Mouse (Mus musculus) CH12.LX (cell line): ENCODE measurements around the gene Tmem11.

ENCODE experiments used
- CTCF ChIP-seq, 2 experiments: IDR thresholded peaks in 1 of 2; conservative IDR thresholded peaks in 1 of 2; 2 replicates each; pipeline ENCODE4 v1.5.1; 2011 to 2012; ENCODE audit warnings: low read depth in 2 of 2, low read length in 2 of 2, improper control_type of control experiment in 1 of 2, inconsistent platforms in 1 of 2, mild to moderate bottlenecking in 1 of 2, moderate library complexity in 1 of 2
- EP300 ChIP-seq: IDR thresholded peaks from 2 replicates; pipeline ENCODE4 v1.6.1; 2011; ENCODE audit warnings: low read length, improper control_type of control experiment
- HCFC1 ChIP-seq: IDR thresholded peaks from 2 replicates; pipeline ENCODE4 v1.6.1; 2012; ENCODE audit warnings: low read depth, mild to moderate bottlenecking, inconsistent platforms, low read length, improper control_type of control experiment
- JUN ChIP-seq: IDR thresholded peaks from 2 replicates; pipeline ENCODE4 v1.6.1; 2011; ENCODE audit warnings: low read depth, mild to moderate bottlenecking, low read length, improper control_type of control experiment, moderate library complexity; ENCODE audit not compliant: insufficient read depth
- MAFK ChIP-seq: IDR thresholded peaks from 2 replicates; pipeline ENCODE4 v1.6.1; 2011; ENCODE audit warnings: low read length, improper control_type of control experiment; ENCODE audit not compliant: insufficient replicate concordance
- MXI1 ChIP-seq: IDR thresholded peaks from 2 replicates; pipeline ENCODE4 v1.6.1; 2011; ENCODE audit warnings: mild to moderate bottlenecking, low read depth, low read length, improper control_type of control experiment
- POLR2A ChIP-seq: IDR thresholded peaks from 2 replicates; pipeline ENCODE4 v1.6.1; 2011; ENCODE audit warnings: low read depth, mild to moderate bottlenecking, improper control_type of control experiment, low read length
- POLR2AphosphoS2 ChIP-seq: IDR thresholded peaks from 2 replicates; pipeline ENCODE4 v1.6.1; 2011; ENCODE audit warnings: low read depth, low read length, improper control_type of control experiment

GRCm38 (mm10) chr11:60924981-60925380 is 45.9 kb upstream of the Tmem11 start:
- no peak for TF ChIP-seq CTCF (conservative IDR thresholded peaks at IDR 0.05 in 1 of 2, IDR thresholded peaks at IDR 0.05 in 1 of 2; ENCODE audit: low read depth in 2 of 2, low read length in 2 of 2)
- TF ChIP-seq POLR2A = no peak
- no peak for TF ChIP-seq MAFK
- TF ChIP-seq POLR2AphosphoS2 = no peak
- no peak for TF ChIP-seq HCFC1
- TF ChIP-seq MXI1 = no peak
- no peak for TF ChIP-seq JUN
- no peak for TF ChIP-seq EP300
